In genomic region chr15:85373125-85373524, GRCm38 (mm10) we compare ENCODE assay signal across 30 mouse cellular contexts. TPM values are rescaled to one million over a fixed set of nuclear protein-coding genes. Genes with fewer than 3 reads are reported as not detected.
A peak's percentile ranks its signal among the peaks of the same experiment; 100 is the strongest.
DNase-seq lines count a peak whose midpoint lies in the region; ATAC-seq lines count a peak whose summit lies in the region.
"Had no signal": no experiment of that assay in that cellular context is flagged by ENCODE, and none has a peak within 500 bp of the region (broad histone marks: within the 10 kb centered on the region; RNA-seq: fewer than 3 reads in every experiment).

No protein-coding gene starts in this region.

- no peaks in the 10 kb centered on the region for H3K9me3 ChIP-seq in hindbrain, embryonic 12.5 days (replicated peaks)
- H3K9me3 ChIP-seq: embryonic facial prominence, embryonic 13.5 days; forebrain, embryonic 12.5 days; heart, embryonic 13.5 days; hindbrain, embryonic 13.5 days; midbrain, embryonic 10.5 days; neural tube, embryonic 13.5 days had no signal

- no peaks in the 10 kb centered on the region for H3K27me3 ChIP-seq in hindbrain, embryonic 12.5 days
- H3K27me3 ChIP-seq: embryonic facial prominence, embryonic 13.5 days; forebrain, embryonic 12.5 days; heart, embryonic 13.5 days; hindbrain, embryonic 13.5 days; neural tube, embryonic 13.5 days had no signal

- peaks cover 30% of the 10 kb centered on the region for H3K36me3 ChIP-seq in hindbrain, embryonic 12.5 days

- no peak overlapping the region for H3K27ac ChIP-seq in hindbrain, embryonic 12.5 days
- H3K27ac ChIP-seq: embryonic facial prominence, embryonic 13.5 days; forebrain, embryonic 12.5 days; heart, adult 2 months; heart, embryonic 13.5 days; hindbrain, embryonic 13.5 days; midbrain, embryonic 10.5 days; neural tube, embryonic 13.5 days had no signal

- no peak overlapping the region for H3K4me3 ChIP-seq in hindbrain, embryonic 12.5 days
- H3K4me3 ChIP-seq: embryonic facial prominence, embryonic 13.5 days; erythroblast, embryonic 14.5 days; forebrain, embryonic 12.5 days; heart, adult 2 months; heart, embryonic 13.5 days; hindbrain, embryonic 13.5 days; midbrain, embryonic 10.5 days; myocyte; neural tube, embryonic 13.5 days had no signal

- DNase-seq in layer of hippocampus, adult 18-20 months (ENCODE audit: low spot score in 2 of 2), result peak; percentile 43 to 76
- no peak for DNase-seq in layer of hippocampus, postnatal 36 days
- peak; percentile 73 for DNase-seq in right cerebral cortex, adult 18-20 months
- DNase-seq in right cerebral cortex, postnatal 14 days, result no peak
- peak; percentile 35 to 90 for DNase-seq in left cerebral cortex, postnatal 25 days (ENCODE audit: low spot score in 2 of 2)
- no peak for DNase-seq in spleen, postnatal 10 days (ENCODE audit: low spot score in 2 of 2)
- DNase-seq: adrenal gland, postnatal 10 days; B cell, adult 2 months; cerebellum, adult 2 months; cerebellum, postnatal 25 days; embryo, embryonic 11 days; gastrocnemius, postnatal 36 days; heart, adult 2 months; heart, postnatal 14 days; kidney, adult 18-20 months; retina, postnatal 1 day; spleen, adult 18-20 months; thymus, postnatal 14 days had no signal

- intact Hi-C loops in left cerebral cortex, postnatal 25 days (cut with DNase I), result loop anchor here (1.0 kb wide), 1 partner anchor 55 kb away; no protein-coding TSS in a partner anchor

- no peaks in the 10 kb centered on the region for H3K4me1 ChIP-seq in hindbrain, embryonic 12.5 days
- H3K4me1 ChIP-seq: embryonic facial prominence, embryonic 13.5 days; forebrain, embryonic 12.5 days; heart, embryonic 13.5 days; hindbrain, embryonic 13.5 days; midbrain, embryonic 10.5 days had no signal

- no peak for ATAC-seq in hindbrain, embryonic 12.5 days (ENCODE audit: low FRiP score)
- ATAC-seq: activated CD4-positive, CD25-positive, alpha-beta regulatory T cell, adult 4 months; inflammation-experienced regulatory T-cells, adult 6 months; midbrain, embryonic 16.5 days had no signal

- no peak overlapping the region for H3K4me2 ChIP-seq in hindbrain, embryonic 12.5 days (replicated peaks)
- H3K4me2 ChIP-seq: embryonic facial prominence, embryonic 13.5 days; forebrain, embryonic 12.5 days; heart, embryonic 13.5 days; hindbrain, embryonic 13.5 days; neural tube, embryonic 13.5 days had no signal

- no peak overlapping the region for H3K9ac ChIP-seq in hindbrain, embryonic 12.5 days
- H3K9ac ChIP-seq: embryonic facial prominence, embryonic 13.5 days; forebrain, embryonic 12.5 days; heart, embryonic 13.5 days; hindbrain, embryonic 13.5 days; neural tube, embryonic 13.5 days had no signal

RNA-seq across cellular contexts. Expression of gene Atxn10, which starts 37.1 kb away (rescaled TPM):
- 100 to 1,000 TPM; 286 to 293 TPM for total RNA-seq in layer of hippocampus, adult 18-20 months (2021)
- 100 to 1,000 TPM; 290 to 315 TPM for total RNA-seq in layer of hippocampus, postnatal 36 days (2021)
- 100 to 1,000 TPM; 267 to 268 TPM for total RNA-seq in left cerebral cortex, postnatal 25 days (2021)
- polyA plus RNA-seq in hindbrain, embryonic 12.5 days (2016; fragmentation: Nextera tagmentation; extraction: Ambion mirVana), result 402 and 422 TPM in 2 replicates

Comparison
In these comparisons a context has a peak if more than half of its experiments do, and no peak if none do; other contexts are left out.
1. DNase-seq: peak in layer of hippocampus, adult 18-20 months (2 of 2), right cerebral cortex, adult 18-20 months (single experiment) and left cerebral cortex, postnatal 25 days (2 of 2); none in layer of hippocampus, postnatal 36 days (0 of 2), right cerebral cortex, postnatal 14 days (single experiment) and spleen, postnatal 10 days (0 of 2).